Mouse (Mus musculus) C2C12 (cell line): ENCODE measurements around the gene Ramp2.

Experiments
- CEBPB ChIP-seq: IDR thresholded peaks from one replicate; pipeline ENCODE4 v1.6.1; 2011; ENCODE audit warnings: low read depth, mild to moderate bottlenecking, control low read depth, moderate library complexity
- CTCF ChIP-seq: IDR thresholded peaks from one replicate; pipeline ENCODE4 v1.5.1; 2011; ENCODE audit not compliant: control insufficient read depth, insufficient read depth, insufficient read length
- FOSL1 ChIP-seq: IDR thresholded peaks from one replicate; pipeline ENCODE4 v1.8.0; 2011; ENCODE audit warnings: mild to moderate bottlenecking, low read length; ENCODE audit not compliant: poor library complexity, insufficient read depth, severe bottlenecking
- MAX ChIP-seq: IDR thresholded peaks from one replicate; pipeline ENCODE4 v1.6.1; 2011; ENCODE audit warnings: mild to moderate bottlenecking, control low read depth
- MYOG ChIP-seq: IDR thresholded peaks from one replicate; pipeline ENCODE4 v1.6.1; 2011; ENCODE audit not compliant: control insufficient read depth, insufficient read length; ENCODE audit errors: extremely low read depth
- USF1 ChIP-seq: IDR thresholded peaks from one replicate; pipeline ENCODE4 v1.6.1; 2011; ENCODE audit warnings: low read depth, mild to moderate bottlenecking, control low read depth, moderate library complexity

DNA sequence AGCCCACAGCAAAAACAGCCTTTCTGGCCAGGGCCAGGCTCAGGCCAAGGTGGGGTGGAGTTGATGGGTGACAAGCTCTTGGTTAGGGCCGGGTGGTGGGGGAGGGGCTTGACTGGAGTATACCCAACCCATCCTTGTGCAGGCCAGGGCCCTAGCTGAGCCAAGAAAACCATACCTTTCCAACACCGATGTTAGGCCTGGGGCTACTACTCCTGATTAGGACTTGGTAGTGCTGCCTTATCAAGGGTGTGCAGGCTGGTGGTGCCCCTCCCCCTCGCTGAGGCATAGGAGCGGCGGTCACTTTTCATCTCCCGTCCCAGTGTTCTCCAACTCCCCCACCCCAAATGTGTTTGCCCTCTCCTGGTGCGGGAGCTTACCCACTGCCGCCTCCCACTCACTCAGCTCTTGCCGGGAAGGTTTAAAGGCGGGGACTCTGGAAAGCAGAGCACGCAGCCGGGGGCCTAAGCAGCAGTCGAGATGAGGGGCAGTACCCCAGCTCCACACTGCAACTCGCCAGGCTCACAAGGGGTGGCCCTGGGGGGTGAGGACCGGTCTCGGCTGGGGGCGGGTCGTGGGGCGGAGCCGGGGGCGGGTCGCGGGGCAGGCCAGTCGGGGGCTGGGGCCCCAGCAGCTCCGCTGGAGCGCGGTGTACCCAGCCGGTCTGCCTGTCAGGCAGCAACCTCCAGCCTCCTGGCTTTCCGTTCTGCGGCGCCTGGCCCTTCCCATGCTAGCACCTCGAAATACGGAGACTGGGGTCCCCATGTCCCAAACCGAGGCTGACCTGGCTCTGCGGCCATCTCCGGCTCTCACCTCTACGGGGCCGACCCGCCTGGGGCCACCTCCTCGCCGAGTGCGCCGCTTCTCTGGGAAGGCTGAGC lies 14.4 kb downstream of the Ramp2 start, which contains the start of gene Wnk4:
- no peak for TF ChIP-seq CTCF
- TF ChIP-seq USF1, result no peak
- TF ChIP-seq MYOG, result no peak
- TF ChIP-seq MAX, result no peak
- no peak for TF ChIP-seq CEBPB
- TF ChIP-seq FOSL1, result no peak
